Mouse (Mus musculus) liver, postnatal 0 days (tissue): ENCODE results near the gene Scly. TPM values are rescaled to one million over a fixed set of nuclear protein-coding genes. Genes with fewer than 3 reads are reported as not detected.
A peak's percentile ranks its signal among the peaks of the same experiment; 100 is the strongest.

ENCODE experiments used
- ATAC-seq: fragments of 200-750 bp; cut with Nextera tagmentation; 2 replicates; pipeline ENCODE4 v1.8.0; 2017; ENCODE audit warnings: mild to moderate bottlenecking, moderate library complexity
- DNase-seq: peaks from one replicate; pipeline ENCODE4 v3.0.0-alpha.2; 2016
- H3K27ac ChIP-seq: fragments of 300-500 bp; sonication (generic); 2 replicates; pipeline ENCODE4 v1.5.1; 2014; ENCODE audit warnings: antibody characterized with exemption, moderate library complexity, mild to moderate bottlenecking, low read depth
- H3K27me3 ChIP-seq: fragments of 300-500 bp; sonication (generic); 2 replicates; pipeline ENCODE4 v1.6.1; 2014; ENCODE audit warnings: low read length, control low read depth, mixed read lengths; ENCODE audit not compliant: insufficient read depth
- H3K36me3 ChIP-seq: fragments of 300-500 bp; sonication (generic); replicated peaks from 2 replicates; pipeline ENCODE4 v1.6.1; 2014; ENCODE audit warnings: mild to moderate bottlenecking, control low read depth, low read length, moderate library complexity, mixed read lengths; ENCODE audit not compliant: insufficient read depth
- H3K4me1 ChIP-seq: fragments of 300-500 bp; sonication (generic); 2 replicates; pipeline ENCODE4 v1.6.1; 2014; ENCODE audit warnings: antibody characterized with exemption, mild to moderate bottlenecking, control low read depth; ENCODE audit not compliant: insufficient read depth
- H3K4me2 ChIP-seq: fragments of 300-500 bp; sonication (generic); 2 replicates; pipeline ENCODE4 v1.6.1; 2014; ENCODE audit warnings: low read depth, mild to moderate bottlenecking, low read length, moderate library complexity, mixed read lengths
- H3K4me3 ChIP-seq: fragments of 300-500 bp; sonication (generic); 2 replicates; pipeline ENCODE4 v1.5.1; 2014; ENCODE audit warnings: low read depth, low read length
- H3K9ac ChIP-seq: fragments of 300-500 bp; sonication (generic); replicated peaks from 2 replicates; pipeline ENCODE4 v1.6.1; 2014; ENCODE audit warnings: mild to moderate bottlenecking, moderate library complexity
- H3K9me3 ChIP-seq: fragments of 300-500 bp; sonication (generic); 2 replicates; pipeline ENCODE4 v1.6.1; 2016; ENCODE audit warnings: mild to moderate bottlenecking, control low read depth, low read length, mixed read lengths
- CTCF ChIP-seq: sonication (generic); IDR thresholded peaks from 2 replicates; pipeline ENCODE4 v1.5.1; 2016; ENCODE audit warnings: antibody characterized with exemption, low read depth
- EP300 ChIP-seq: IDR thresholded peaks from 2 replicates; pipeline ENCODE4 v1.6.1; 2016; ENCODE audit warnings: antibody characterized with exemption, low read depth, mild to moderate bottlenecking
- WGBS: fragments of 180-500 bp; shearing (Covaris S2); extraction: QIAGEN DNeasy Blood & Tissue Kit; methylation state at CpG from one replicate; pipeline ENCODE4 v1.1.7; 2014; ENCODE audit not compliant: insufficient replicate concordance; 5-methylcytosine and 5-hydroxymethylcytosine counted together
- polyA plus RNA-seq: library from polyadenylated mRNA; unstranded; fragments of >200 nt; fragmentation: Nextera tagmentation; extraction: Ambion mirVana; gene quantifications from 2 replicates; pipeline ENCODE4 v1.2.1, GENCODE M21; 2015

Gene Scly
- polyA plus RNA-seq, 1 experiment from 2014 or later = 26.5 TPM

DNA sequence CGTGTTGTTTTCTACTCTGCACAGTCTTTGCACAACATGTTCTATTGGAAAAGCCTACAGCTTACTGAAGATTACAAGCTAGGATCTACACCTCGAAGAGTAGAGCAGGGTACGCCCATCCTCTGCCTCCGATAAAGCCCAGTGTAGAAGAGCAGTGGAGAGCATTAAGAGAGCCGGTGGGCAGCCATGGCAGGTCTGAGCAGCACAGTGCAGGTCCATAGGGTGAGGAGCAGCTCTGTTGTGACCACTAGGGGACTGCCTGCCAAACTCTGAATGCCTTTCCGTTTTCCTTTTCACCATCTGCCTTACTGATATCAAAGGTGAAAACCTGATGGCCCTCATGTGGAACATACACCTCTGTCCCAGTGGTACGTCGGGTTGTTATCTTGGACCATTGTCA lies 46.2 kb upstream of the Scly start:
- Histone ChIP-seq H3K9me3 (no peaks in the 10 kb centered on the region), H3K4me3 (peak overlapping the region; percentile 91), H3K27ac (peak overlapping the region; percentile 94), H3K4me2 (peak overlapping the region; percentile 91), H3K9ac (0 out of 2 replicates have a peak overlapping the region, but pooled peaks have one; percentile 99), H3K36me3 (peaks cover 11% of the 10 kb centered on the region), H3K4me1 (peaks cover 36% of the 10 kb centered on the region), H3K27me3 (no peaks in the 10 kb centered on the region)
- peak; percentile 75 for TF ChIP-seq CTCF
- no peak for TF ChIP-seq EP300
- 27% methylated on average over 8 of the region's 8 CpGs for WGBS
- DNase-seq (peak; percentile 50), ATAC-seq (peak; percentile 12)

GRCm38 (mm10) chr1:91257918-91258317 lies 40.2 kb upstream of the Scly start:
- DNase-seq (no peak), ATAC-seq (no peak)
- H3K4me2 ChIP-seq = no peak overlapping the region
- TF ChIP-seq CTCF (no peak), EP300 (no peak)
- no peak overlapping the region for H3K4me3 ChIP-seq
- H3K4me1 ChIP-seq = peaks cover 15% of the 10 kb centered on the region
- H3K36me3 ChIP-seq = peaks cover 11% of the 10 kb centered on the region
- peak overlapping the region; percentile 11 for H3K27ac ChIP-seq
- H3K9ac ChIP-seq = no peak overlapping the region
- no peaks in the 10 kb centered on the region for H3K9me3 ChIP-seq
- H3K27me3 ChIP-seq = no peaks in the 10 kb centered on the region

GRCm38 (mm10) chr1:91259794-91260193 lies 38.3 kb upstream of the Scly start:
- Histone ChIP-seq H3K27ac (no peak overlapping the region), H3K27me3 (no peaks in the 10 kb centered on the region), H3K4me3 (no peak overlapping the region), H3K36me3 (peaks cover 10% of the 10 kb centered on the region), H3K4me1 (peaks cover 15% of the 10 kb centered on the region), H3K9ac (no peak overlapping the region), H3K9me3 (no peaks in the 10 kb centered on the region), H3K4me2 (no peak overlapping the region)
- ATAC-seq (no peak), DNase-seq (no peak)
- 72% methylated on average over 5 of the region's 5 CpGs for WGBS
- TF ChIP-seq CTCF (no peak), EP300 (no peak)

DNA sequence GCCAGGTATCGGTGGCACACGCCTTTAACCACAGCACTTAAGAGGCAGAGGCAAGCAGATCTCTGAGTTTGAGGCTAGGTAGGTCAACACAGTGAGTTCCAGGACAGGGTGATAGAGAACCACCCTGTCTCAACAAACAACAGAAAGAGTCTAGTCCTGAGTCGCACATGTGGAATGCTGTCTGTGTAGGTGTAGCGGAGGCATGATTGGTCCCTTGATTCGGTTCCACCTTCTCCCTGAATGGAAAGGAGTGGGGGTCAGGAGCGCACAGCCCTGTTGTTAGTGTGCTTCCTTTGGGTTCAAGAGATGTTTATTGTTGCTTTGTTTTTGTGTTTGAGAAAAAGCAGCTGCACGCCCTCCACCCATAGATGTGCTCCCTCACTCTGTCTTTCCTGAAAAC lies 35.6 kb upstream of the Scly start:
- WGBS = 89% methylated on average over 7 of the region's 7 CpGs
- no peak overlapping the region for H3K9ac ChIP-seq
- H3K27ac ChIP-seq = no peak overlapping the region
- no peak overlapping the region for H3K4me3 ChIP-seq
- peaks cover 9% of the 10 kb centered on the region; the same call in 1 of the 2 replicates for H3K4me1 ChIP-seq
- no peak overlapping the region for H3K4me2 ChIP-seq
- no peak for TF ChIP-seq CTCF
- TF ChIP-seq EP300 = no peak
- H3K9me3 ChIP-seq = no peaks in the 10 kb centered on the region
- H3K27me3 ChIP-seq = no peaks in the 10 kb centered on the region
- DNase-seq (no peak), ATAC-seq (no peak)
- H3K36me3 ChIP-seq = peaks cover 29% of the 10 kb centered on the region

- 84% methylated on average over 2 of the region's 2 CpGs for WGBS
- no peak for TF ChIP-seq EP300
- TF ChIP-seq CTCF = no peak
- DNase-seq = no peak
- ATAC-seq = no peak
- Histone ChIP-seq H3K36me3 (peaks cover 24% of the 10 kb centered on the region), H3K4me3 (no peak overlapping the region), H3K9me3 (no peaks in the 10 kb centered on the region), H3K27me3 (no peaks in the 10 kb centered on the region), H3K4me1 (no peaks in the 10 kb centered on the region), H3K27ac (no peak overlapping the region), H3K4me2 (no peak overlapping the region), H3K9ac (no peak overlapping the region)
These were observed 25.9 kb upstream of the Scly start for GRCm38 (mm10) chr1:91272260-91272659.

DNA sequence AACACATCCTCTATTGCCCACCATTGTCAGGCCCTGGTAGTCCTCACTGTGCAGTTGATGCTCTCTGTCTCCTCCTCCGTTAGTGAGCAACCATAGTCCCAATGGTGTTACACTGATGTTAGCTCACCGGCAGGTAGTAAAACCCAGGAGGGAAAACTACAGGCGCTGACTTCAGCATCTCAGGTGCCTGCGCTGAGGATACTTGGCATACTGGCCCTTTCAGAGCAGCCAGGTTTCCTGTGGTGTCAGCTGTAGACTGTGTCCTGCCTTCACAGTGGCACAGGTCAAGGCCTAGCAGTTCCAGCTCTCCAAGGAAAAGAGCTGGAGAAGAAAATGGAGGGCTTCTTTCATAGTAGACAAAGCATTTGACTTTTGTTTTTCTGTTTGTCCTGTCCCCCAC lies 21.6 kb upstream of the Scly start:
- WGBS = 91% methylated on average over 4 of the region's 4 CpGs
- TF ChIP-seq CTCF (no peak), EP300 (no peak)
- DNase-seq = no peak
- Histone ChIP-seq H3K4me1 (no peaks in the 10 kb centered on the region), H3K27me3 (no peaks in the 10 kb centered on the region), H3K9ac (no peak overlapping the region), H3K4me3 (no peak overlapping the region), H3K4me2 (no peak overlapping the region), H3K27ac (no peak overlapping the region), H3K9me3 (no peaks in the 10 kb centered on the region), H3K36me3 (peaks cover 46% of the 10 kb centered on the region)
- no peak for ATAC-seq

- ATAC-seq = no peak
- Histone ChIP-seq H3K9me3 (no peaks in the 10 kb centered on the region), H3K27ac (no peak overlapping the region), H3K9ac (no peak overlapping the region), H3K36me3 (peaks cover 46% of the 10 kb centered on the region), H3K4me3 (no peak overlapping the region), H3K4me1 (no peaks in the 10 kb centered on the region), H3K4me2 (no peak overlapping the region), H3K27me3 (no peaks in the 10 kb centered on the region)
- no peak for DNase-seq
- TF ChIP-seq EP300 = no peak
- no peak for TF ChIP-seq CTCF
- 70% methylated on average over 2 of the region's 2 CpGs for WGBS
These were observed 20.7 kb upstream of the Scly start for GRCm38 (mm10) chr1:91277480-91277879.
